Mouse (Mus musculus): ENCODE data around the gene Armcx1.

DNA sequence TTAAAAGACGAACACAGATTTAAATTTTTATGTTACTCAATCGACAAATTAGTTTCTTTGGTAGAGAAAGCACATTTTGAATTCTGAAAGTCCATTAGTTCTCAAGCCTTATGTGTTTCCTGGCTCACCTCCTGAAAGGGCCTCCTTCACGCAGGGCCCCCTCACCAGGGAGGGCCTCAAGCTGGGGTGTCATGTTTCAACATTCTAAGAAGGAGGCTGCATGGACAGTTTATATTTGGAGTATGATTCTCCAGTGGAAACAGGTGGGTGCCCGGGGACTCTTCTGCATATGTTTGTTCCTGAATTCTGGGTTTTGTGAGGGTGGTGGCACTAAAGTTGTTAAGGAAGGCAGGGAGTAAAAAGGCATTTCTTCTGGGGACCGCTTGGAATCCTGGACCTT is 32.8 kb upstream of the Armcx1 start:
- no peak for TF ChIP-seq EP300 (IDR thresholded peaks at IDR 0.05; ENCODE audit: low read depth)
- TF ChIP-seq CTCF (IDR thresholded peaks at IDR 0.05; ENCODE audit: low read depth) = no peak
